Mouse (Mus musculus): ENCODE measurements around the gene Ncbp1.

GRCm38 (mm10) chr4:46095826-46096159, 42.6 kb upstream of the Ncbp1 start:
- TF ChIP-seq CTCF (IDR thresholded peaks at IDR 0.05; ENCODE audit: low read depth, low read length) = no peak
- no peak for TF ChIP-seq POLR2A (IDR thresholded peaks at IDR 0.05; ENCODE audit: insufficient read depth, low read length)
- TF ChIP-seq EP300 (IDR thresholded peaks at IDR 0.05; ENCODE audit: insufficient read depth, low read depth, low read length) = no peak
